Mouse (Mus musculus) midbrain, embryonic 14.5 days (tissue): ENCODE results near the gene 9130213A22Rik. TPM values are rescaled to one million over a fixed set of nuclear protein-coding genes. Genes with fewer than 3 reads are reported as not detected.

Source experiments
- ATAC-seq: fragments of 200-750 bp; cut with Nextera tagmentation; 2 replicates; pipeline ENCODE4 v1.8.0; 2017; ENCODE audit warnings: moderate number of reproducible peaks, moderate library complexity; ENCODE audit not compliant: low FRiP score, low TSS enrichment
- DNase-seq: peaks from one replicate; pipeline ENCODE4 v3.0.0-alpha.2; 2015
- H3K27ac ChIP-seq: fragments of 300-500 bp; sonication (generic); replicated peaks from 2 replicates; pipeline ENCODE4 v1.5.1; 2014; ENCODE audit warnings: mild to moderate bottlenecking, low read depth, low read length, moderate library complexity
- H3K27me3 ChIP-seq: fragments of 300-500 bp; sonication (generic); 2 replicates; pipeline ENCODE4 v1.6.1; 2014; ENCODE audit warnings: low read length, control low read depth, mixed read lengths; ENCODE audit not compliant: control insufficient read depth, insufficient read depth
- H3K36me3 ChIP-seq: fragments of 300-500 bp; sonication (generic); 2 replicates; pipeline ENCODE4 v1.6.1; 2014; ENCODE audit warnings: low read length, control low read depth; ENCODE audit not compliant: control insufficient read depth, insufficient read depth
- H3K4me1 ChIP-seq: fragments of 300-500 bp; sonication (generic); 2 replicates; pipeline ENCODE4 v1.6.1; 2014; ENCODE audit warnings: mild to moderate bottlenecking, antibody characterized with exemption, low read length, control low read depth; ENCODE audit not compliant: control insufficient read depth, insufficient read depth
- H3K4me2 ChIP-seq: fragments of 300-500 bp; sonication (generic); 2 replicates; pipeline ENCODE4 v1.6.1; 2014; ENCODE audit warnings: mild to moderate bottlenecking, low read length, moderate library complexity
- H3K4me3 ChIP-seq: fragments of 300-500 bp; sonication (generic); replicated peaks from 2 replicates; pipeline ENCODE4 v1.5.1; 2014; ENCODE audit warnings: low read depth, low read length
- H3K9ac ChIP-seq: fragments of 300-500 bp; sonication (generic); replicated peaks from 2 replicates; pipeline ENCODE4 v1.6.1; 2014; ENCODE audit warnings: mild to moderate bottlenecking, low read length, moderate library complexity
- H3K9me3 ChIP-seq: fragments of 300-500 bp; sonication (generic); 2 replicates; pipeline ENCODE4 v1.6.1; 2016; ENCODE audit warnings: low read length, control low read depth, mixed read lengths; ENCODE audit not compliant: control insufficient read depth
- WGBS: fragments of 180-500 bp; shearing (Covaris S2); extraction: QIAGEN DNeasy Blood & Tissue Kit; methylation state at CpG from one replicate; pipeline ENCODE4 v1.1.7; 2014; 5-methylcytosine and 5-hydroxymethylcytosine counted together
- polyA plus RNA-seq: library from polyadenylated mRNA; unstranded; fragments of >200 nt; fragmentation: Nextera tagmentation; extraction: Ambion mirVana; gene quantifications from 2 replicates; pipeline ENCODE4 v1.2.1, GENCODE M21; 2014

9130213A22Rik gene
- polyA plus RNA-seq, 1 experiment from 2014 or later = 0.22 TPM

DNA sequence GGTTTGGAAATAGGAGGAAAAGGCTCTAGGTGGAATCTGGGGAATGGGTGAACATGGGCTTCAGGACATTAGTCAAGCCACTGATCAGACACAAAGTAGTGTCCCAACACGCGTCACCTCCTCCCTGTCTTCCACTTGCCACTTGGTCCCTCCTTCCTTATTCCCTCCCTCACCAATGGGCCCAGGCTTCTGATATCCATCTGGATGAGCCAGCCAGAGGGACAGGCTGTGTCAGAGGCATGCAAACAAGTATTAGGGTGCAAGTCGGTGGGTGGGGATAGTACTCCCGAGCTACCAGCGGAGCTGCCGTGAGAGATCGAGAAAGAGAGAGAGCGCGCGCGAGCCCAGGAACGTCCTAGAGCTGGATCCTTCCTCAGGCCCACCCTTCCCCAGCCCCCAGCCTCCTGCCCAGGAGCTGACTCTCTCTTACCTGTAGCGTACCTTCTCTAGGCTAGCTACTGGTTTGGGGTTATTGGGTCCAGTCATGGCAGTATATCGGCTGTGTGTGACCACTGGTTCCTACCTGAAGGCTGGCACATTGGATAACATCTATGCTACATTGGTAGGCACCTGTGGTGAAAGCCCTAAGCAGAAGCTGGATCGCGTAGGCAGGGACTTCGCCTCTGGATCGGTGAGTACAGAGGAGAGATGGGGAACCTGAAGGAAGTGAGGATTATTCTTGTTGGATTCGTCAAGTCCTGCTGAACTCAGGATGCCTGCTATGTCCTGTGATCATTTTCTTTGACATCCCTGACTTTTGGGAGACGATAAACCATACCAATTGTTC is 3.7 kb upstream of the 9130213A22Rik start:
- H3K36me3 ChIP-seq = no peaks in the 10 kb centered on the region
- WGBS = 8% methylated on average over 20 of the region's 20 CpGs
- ATAC-seq = no peak

GRCm38 (mm10) chr11:69125852-69125918 is 3.3 kb upstream of the 9130213A22Rik start, which contains the start of gene Aloxe3:
Gene Aloxe3, plus strand, starts transcription at chr11:69125896.
- H3K4me2 ChIP-seq = peak within 1 kb of the TSS; percentile 85
- peaks cover 10% of the 10 kb centered on the region; the same call in 1 of the 2 replicates for H3K4me1 ChIP-seq
- ATAC-seq (no peak), DNase-seq (no peak)
- peak within 1 kb of the TSS; percentile 54 for H3K9ac ChIP-seq
- peak within 1 kb of the TSS; percentile 57 for H3K4me3 ChIP-seq
- peak within 1 kb of the TSS; percentile 82 for H3K27ac ChIP-seq
- no peaks in the 10 kb centered on the region for H3K9me3 ChIP-seq
- no peaks in the 10 kb centered on the region for H3K36me3 ChIP-seq
- H3K27me3 ChIP-seq = peaks cover 3% of the 10 kb centered on the region; the same call in 1 of the 2 replicates
- WGBS = 4% methylated on average over 3 of the region's 3 CpGs

More for the DNA sequence above, 3.7 kb upstream of the 9130213A22Rik start:
- H3K9ac ChIP-seq = peak overlapping the region; percentile 54
- peak overlapping the region; percentile 82 for H3K27ac ChIP-seq
- H3K9me3 ChIP-seq = no peaks in the 10 kb centered on the region
- H3K27me3 ChIP-seq = no peaks in the 10 kb centered on the region; the same call in 1 of the 2 replicates
- DNase-seq = peak; percentile 55
- H3K4me2 ChIP-seq = peak overlapping the region; percentile 85
- peaks cover 10% of the 10 kb centered on the region; the same call in 1 of the 2 replicates for H3K4me1 ChIP-seq
- H3K4me3 ChIP-seq = peak overlapping the region; percentile 57

DNA sequence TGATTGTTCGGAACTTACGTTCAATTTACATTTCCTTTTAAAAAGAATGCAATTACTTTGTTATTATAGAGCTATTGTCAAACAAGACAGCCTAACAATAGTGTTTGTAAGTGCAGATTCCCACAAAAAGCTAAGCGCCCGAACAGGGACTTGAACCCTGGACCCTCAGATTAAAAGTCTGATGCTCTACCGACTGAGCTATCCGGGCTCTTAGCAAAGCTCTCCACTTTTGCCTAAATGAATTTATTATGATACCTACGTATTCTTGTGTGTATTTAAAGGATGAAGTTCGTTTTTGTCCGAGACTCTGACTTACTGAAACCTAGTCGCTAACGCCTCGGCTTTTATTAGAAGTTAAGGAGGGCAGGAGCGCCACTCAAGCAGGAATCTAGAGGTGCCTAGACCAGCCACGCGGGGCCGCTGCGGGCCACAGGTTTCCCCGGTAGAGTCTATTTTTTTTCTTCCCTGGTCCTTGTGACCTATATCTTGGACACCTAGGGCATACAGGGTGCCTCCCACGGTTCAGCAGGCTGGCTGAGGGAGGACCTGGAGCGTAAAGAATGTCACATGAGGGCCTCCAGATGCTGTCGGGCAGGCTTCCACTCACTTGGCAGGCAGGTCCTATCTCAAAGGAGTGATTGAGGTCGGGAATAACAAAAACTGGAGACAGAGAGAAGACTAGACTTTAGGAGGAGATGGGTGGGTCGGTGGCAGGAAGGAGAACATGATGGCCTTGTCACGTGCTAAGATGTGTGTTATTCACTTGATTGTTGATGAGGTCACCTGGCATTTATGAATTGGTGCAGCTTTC is 2.9 kb upstream of the 9130213A22Rik start:
- DNase-seq (peak; percentile 95), ATAC-seq (peak; percentile 44)
- Histone ChIP-seq H3K4me1 (peaks cover 11% of the 10 kb centered on the region), H3K9me3 (no peaks in the 10 kb centered on the region), H3K36me3 (no peaks in the 10 kb centered on the region), H3K27me3 (peaks cover 4% of the 10 kb centered on the region; the same call in 1 of the 2 replicates), H3K4me2 (peak overlapping the region; percentile 85), H3K9ac (peak overlapping the region; percentile 54), H3K27ac (peak overlapping the region; percentile 82), H3K4me3 (peak overlapping the region; percentile 57)
- under 1% methylated on average over 24 of the region's 24 CpGs for WGBS

- peak overlapping the region; percentile 69 for H3K4me3 ChIP-seq
Observed at GRCm38 (mm10) chr11:69124498-69124847, 2.1 kb upstream of the 9130213A22Rik start.

GRCm38 (mm10) chr11:69123693-69124497 is 1.5 kb upstream of the 9130213A22Rik start:
- Histone ChIP-seq H3K36me3 (no peaks in the 10 kb centered on the region), H3K4me2 (peak overlapping the region; percentile 74), H3K4me3 (peak overlapping the region; percentile 69), H3K4me1 (peaks cover 22% of the 10 kb centered on the region), H3K9ac (peak overlapping the region; percentile 32), H3K9me3 (no peaks in the 10 kb centered on the region), H3K27me3 (peaks cover 4% of the 10 kb centered on the region; the same call in 1 of the 2 replicates), H3K27ac (peak overlapping the region; percentile 62)
- DNase-seq = peak; percentile 95
- under 1% methylated on average over 31 of the region's 31 CpGs for WGBS
- peak; percentile 66 for ATAC-seq

More at GRCm38 (mm10) chr11:69124498-69124847, 2.1 kb upstream of the 9130213A22Rik start:
- no peaks in the 10 kb centered on the region for H3K9me3 ChIP-seq
- H3K4me2 ChIP-seq = peak overlapping the region; percentile 74
- H3K27me3 ChIP-seq = peaks cover 4% of the 10 kb centered on the region; the same call in 1 of the 2 replicates
- H3K27ac ChIP-seq = no peak overlapping the region
- peaks cover 16% of the 10 kb centered on the region for H3K4me1 ChIP-seq
- DNase-seq (peak; percentile 91), ATAC-seq (peak; percentile 60)
- WGBS = under 1% methylated on average over 3 of the region's 3 CpGs
- no peak overlapping the region for H3K9ac ChIP-seq
- H3K36me3 ChIP-seq = no peaks in the 10 kb centered on the region

DNA sequence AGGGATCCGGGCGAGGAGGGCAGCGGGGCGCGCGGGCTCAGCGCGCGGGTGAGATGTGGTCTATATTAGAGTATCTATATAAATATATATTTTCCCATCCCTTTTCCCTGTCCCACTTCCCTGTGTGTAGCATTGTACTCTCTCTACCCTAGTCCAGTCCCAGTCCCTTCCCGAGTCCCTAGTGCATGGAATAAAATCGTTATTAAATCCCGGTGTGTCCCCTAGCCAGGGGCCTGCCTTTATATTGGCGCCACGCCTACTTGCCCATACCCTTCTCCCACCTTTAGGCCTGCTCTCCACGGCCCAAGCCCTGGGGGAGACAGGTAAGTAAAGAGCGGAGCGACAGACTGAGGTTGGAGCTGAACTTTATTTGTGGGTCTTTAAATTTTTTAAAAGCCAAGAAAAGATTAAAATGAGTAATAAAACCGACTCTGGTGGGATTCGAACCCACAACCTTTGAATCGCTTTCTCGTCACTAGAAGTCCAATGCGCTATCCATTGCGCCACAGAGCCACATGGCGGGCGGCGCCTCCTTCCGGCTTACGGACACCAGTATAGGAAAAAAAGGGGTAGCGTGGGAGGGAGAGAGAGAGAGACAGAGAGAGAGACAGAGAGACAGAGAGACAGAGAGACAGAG is 785 bp upstream of the 9130213A22Rik start:
- no peaks in the 10 kb centered on the region for H3K36me3 ChIP-seq
- peaks cover 23% of the 10 kb centered on the region for H3K4me1 ChIP-seq
- H3K4me3 ChIP-seq = peak overlapping the region; percentile 69
- H3K27me3 ChIP-seq = peaks cover 4% of the 10 kb centered on the region; the same call in 1 of the 2 replicates
- peak overlapping the region; percentile 74 for H3K4me2 ChIP-seq
- peak overlapping the region; percentile 67 for H3K9ac ChIP-seq
- no peaks in the 10 kb centered on the region for H3K9me3 ChIP-seq
- H3K27ac ChIP-seq = peak overlapping the region; percentile 70
- DNase-seq = peak; percentile 93
- under 1% methylated on average over 29 of the region's 29 CpGs for WGBS
- peak; percentile 6; the same call in 1 of the 2 replicates for ATAC-seq

GRCm38 (mm10) chr11:69121741-69122335 is 551 bp downstream of the 9130213A22Rik start:
- Histone ChIP-seq H3K4me1 (peaks cover 30% of the 10 kb centered on the region), H3K4me3 (peak overlapping the region; percentile 69), H3K9me3 (no peaks in the 10 kb centered on the region), H3K36me3 (no peaks in the 10 kb centered on the region), H3K27me3 (peaks cover 4% of the 10 kb centered on the region; the same call in 1 of the 2 replicates), H3K9ac (peak overlapping the region; percentile 67), H3K4me2 (peak overlapping the region; percentile 74), H3K27ac (peak overlapping the region; percentile 70; the same call in 1 of the 2 replicates)
- under 1% methylated on average over 31 of the region's 32 CpGs for WGBS
- ATAC-seq (no peak), DNase-seq (peak; percentile 72)
